Mouse (Mus musculus) kidney, adult 9 months (tissue): ENCODE measurements around the gene Vmn1r129.
"Not testable (repeated sequence)": the region's sequence is repeated elsewhere in the genome, so short reads cannot be mapped to it uniquely, and the experiment has no call there.

Experiments used
- DNase-seq: peaks from one replicate; pipeline ENCODE4 v3.0.0; 2022

Vmn1r129 gene

GRCm38 (mm10) chr7:21361191-21361590 is at the start of gene Vmn1r129:
TSS of gene Vmn1r129 (minus strand) at chr7:21361291.
- not testable (repeated sequence) for DNase-seq

DNA sequence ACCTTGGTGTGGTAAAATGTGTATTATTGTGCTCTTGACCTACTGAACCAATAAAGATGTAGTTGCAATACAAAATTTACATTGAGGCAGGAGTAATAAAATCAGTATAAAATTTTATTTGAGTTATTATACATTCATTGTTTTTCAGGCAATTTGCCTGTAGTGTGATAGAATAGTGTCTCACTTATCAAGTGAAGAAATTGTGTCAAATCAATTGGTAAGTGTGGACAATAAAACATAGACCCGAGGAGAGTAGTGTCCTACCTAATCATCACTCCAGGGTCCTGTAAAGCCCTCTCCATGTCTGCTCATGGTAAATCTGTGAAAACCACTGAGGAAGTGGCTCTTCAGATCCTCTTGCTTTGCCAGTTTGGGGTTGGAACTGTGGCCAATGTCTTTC is 12.0 kb downstream of the Vmn1r129 start, which contains the start of gene Vmn1r128:
Gene Vmn1r128 (plus strand): TSS at position 301 of the 400 bp plus-strand sequence.
- DNase-seq = not testable (repeated sequence)

DNA sequence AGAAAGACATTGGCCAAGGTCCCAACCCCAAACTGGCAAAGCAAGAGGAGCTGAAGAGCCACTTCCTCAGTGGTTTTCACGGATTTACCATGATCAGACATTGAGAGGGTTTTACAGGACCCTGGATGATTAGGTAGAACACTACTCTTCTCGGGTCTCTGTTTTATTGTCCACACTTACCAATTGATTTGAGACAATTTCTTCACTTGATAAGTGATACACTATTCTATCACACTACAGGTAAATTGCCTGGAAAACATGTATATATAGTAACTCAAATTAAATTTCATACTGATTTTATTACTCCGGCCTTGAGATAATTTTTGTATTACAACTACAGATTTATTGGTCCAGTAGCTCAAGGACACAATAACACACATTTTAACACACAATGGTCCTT is 41.3 kb downstream of the Vmn1r129 start, which contains the start of gene Vmn1r127:
Gene Vmn1r127 (minus strand): TSS at position 101 of the 400 bp plus-strand sequence.
- DNase-seq = not testable (repeated sequence)
